Mouse (Mus musculus) spleen, adult 2 months (tissue): Measurements from ENCODE around the gene Rps18. TPM values are rescaled to one million over a fixed set of nuclear protein-coding genes. Genes with fewer than 3 reads are reported as not detected.

Source experiments
- DNase-seq, 2 experiments: peaks; one replicate each; pipeline versions ENCODE4 v3.0.0 to v3.0.0-alpha.2; 2012 to 2021; ENCODE audit warnings: low spot score in 2 of 2, low read depth in 1 of 2
- H3K27ac ChIP-seq: fragments of 200-500 bp; 2 replicates; pipeline ENCODE4 v1.5.1; 2012; ENCODE audit warnings: low read length, inconsistent platforms; ENCODE audit not compliant: insufficient read depth
- H3K27me3 ChIP-seq: fragments of 200-500 bp; 2 replicates; pipeline ENCODE4 v1.6.1; 2012; ENCODE audit warnings: mild to moderate bottlenecking, moderate library complexity, low read length, inconsistent platforms; ENCODE audit not compliant: control insufficient read depth, insufficient read depth
- H3K36me3 ChIP-seq: fragments of 200-500 bp; 2 replicates; pipeline ENCODE4 v1.6.1; 2012; ENCODE audit warnings: mild to moderate bottlenecking, low read length, inconsistent platforms; ENCODE audit not compliant: control insufficient read depth, insufficient read depth
- H3K4me1 ChIP-seq: fragments of 200-500 bp; 2 replicates; pipeline ENCODE4 v1.6.1; 2011; ENCODE audit warnings: inconsistent platforms; ENCODE audit not compliant: control insufficient read depth, insufficient read depth, insufficient read length
- H3K4me3 ChIP-seq: fragments of 200-500 bp; 2 replicates; pipeline ENCODE4 v1.5.1; 2011; ENCODE audit warnings: mild to moderate bottlenecking, inconsistent platforms; ENCODE audit not compliant: insufficient read depth, insufficient read length; ENCODE audit errors: extremely low read depth
- CTCF ChIP-seq: fragments of 200-500 bp; IDR thresholded peaks from 2 replicates; pipeline ENCODE4 v1.5.1; 2011; ENCODE audit warnings: mild to moderate bottlenecking, inconsistent platforms; ENCODE audit not compliant: insufficient read depth, insufficient read length, insufficient replicate concordance; ENCODE audit errors: extremely low read depth
- POLR2A ChIP-seq: fragments of 200-500 bp; IDR thresholded peaks from 2 replicates; pipeline ENCODE4 v1.6.1; 2011; ENCODE audit warnings: low read depth, low read length, inconsistent platforms
- WGBS: fragments of 180-500 bp; shearing (Covaris S2); methylation state at CpG from one replicate; pipeline ENCODE4 v1.1.7; 2018; 5-methylcytosine and 5-hydroxymethylcytosine counted together
- polyA plus RNA-seq: library from polyadenylated mRNA; depleted of rRNA; stranded (reverse); fragments of >200 nt; gene quantifications from 2 replicates; pipeline ENCODE4 v1.2.3, GENCODE M21; 2012

Gene Rps18
- polyA plus RNA-seq, 1 experiment: 476 TPM

DNA sequence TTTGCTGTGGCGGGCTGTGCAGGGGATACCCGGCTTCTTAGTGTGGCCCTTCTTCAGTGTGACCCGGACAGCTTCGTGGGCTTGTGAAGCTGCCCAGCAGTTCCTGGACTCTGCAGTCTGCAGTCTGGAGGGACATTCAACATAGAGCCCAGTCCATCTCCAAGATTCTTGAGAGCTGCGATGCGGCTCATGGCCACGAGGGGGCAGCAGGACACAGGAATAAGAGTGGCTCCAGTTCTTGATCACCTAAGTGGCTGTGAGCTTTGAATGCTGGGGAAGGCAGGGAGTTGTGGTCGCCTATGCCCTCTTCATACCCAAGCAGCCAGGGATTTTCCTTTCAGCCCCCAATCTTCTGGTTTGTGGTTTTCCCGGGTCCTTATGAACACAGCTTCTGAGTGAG is 12.7 kb upstream of the Rps18 start:
- H3K4me1 ChIP-seq: no peaks in the 10 kb centered on the region
- H3K27me3 ChIP-seq: no peaks in the 10 kb centered on the region
- peak; percentile 69 to 73 for DNase-seq
- TF ChIP-seq POLR2A: no peak
- TF ChIP-seq CTCF: peak; percentile 93
- peaks cover 8% of the 10 kb centered on the region for H3K36me3 ChIP-seq
- H3K27ac ChIP-seq: no peak overlapping the region
- H3K4me3 ChIP-seq: no peak overlapping the region
- WGBS: 2% methylated on average over 9 of the region's 9 CpGs

DNA sequence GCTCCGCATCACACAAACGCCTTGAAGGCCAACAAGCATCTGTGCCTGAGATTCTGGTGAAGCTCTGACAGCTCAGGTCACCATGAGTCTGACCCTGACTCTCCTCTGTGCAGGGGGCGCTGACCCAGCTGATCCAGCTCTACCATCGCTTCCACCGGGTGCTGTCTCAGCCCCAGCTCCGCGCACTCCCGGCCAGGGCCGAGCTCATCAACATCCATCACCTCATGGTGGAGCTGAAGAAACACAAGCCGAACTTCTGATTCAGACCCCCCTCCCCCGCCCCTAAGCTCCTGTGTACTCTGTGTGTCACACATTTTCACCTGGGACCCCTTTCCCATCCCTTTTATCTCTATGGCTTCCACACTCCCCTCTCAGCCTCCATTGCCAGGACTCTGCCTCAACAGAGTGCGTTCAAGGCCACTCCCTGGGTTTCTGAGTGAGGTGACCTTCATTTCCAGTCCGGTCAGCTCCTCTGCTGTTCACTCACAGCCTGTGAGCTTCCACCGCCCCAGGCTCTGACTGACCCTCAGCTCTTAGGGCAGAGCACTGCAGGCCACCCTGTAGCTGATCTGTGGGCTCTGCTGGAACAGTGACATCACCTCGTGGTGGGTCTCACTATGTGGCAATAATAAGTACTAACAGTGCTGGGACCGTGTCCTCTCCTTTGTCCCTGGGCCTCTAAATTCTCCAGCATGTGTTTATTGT is 10.2 kb upstream of the Rps18 start:
- Histone ChIP-seq H3K4me3 (no peak overlapping the region), H3K27me3 (no peaks in the 10 kb centered on the region), H3K27ac (no peak overlapping the region), H3K4me1 (no peaks in the 10 kb centered on the region), H3K36me3 (peaks cover 22% of the 10 kb centered on the region)
- no peak for DNase-seq
- TF ChIP-seq CTCF (no peak), POLR2A (no peak)
- 93% methylated on average over 16 of the region's 16 CpGs for WGBS

DNA sequence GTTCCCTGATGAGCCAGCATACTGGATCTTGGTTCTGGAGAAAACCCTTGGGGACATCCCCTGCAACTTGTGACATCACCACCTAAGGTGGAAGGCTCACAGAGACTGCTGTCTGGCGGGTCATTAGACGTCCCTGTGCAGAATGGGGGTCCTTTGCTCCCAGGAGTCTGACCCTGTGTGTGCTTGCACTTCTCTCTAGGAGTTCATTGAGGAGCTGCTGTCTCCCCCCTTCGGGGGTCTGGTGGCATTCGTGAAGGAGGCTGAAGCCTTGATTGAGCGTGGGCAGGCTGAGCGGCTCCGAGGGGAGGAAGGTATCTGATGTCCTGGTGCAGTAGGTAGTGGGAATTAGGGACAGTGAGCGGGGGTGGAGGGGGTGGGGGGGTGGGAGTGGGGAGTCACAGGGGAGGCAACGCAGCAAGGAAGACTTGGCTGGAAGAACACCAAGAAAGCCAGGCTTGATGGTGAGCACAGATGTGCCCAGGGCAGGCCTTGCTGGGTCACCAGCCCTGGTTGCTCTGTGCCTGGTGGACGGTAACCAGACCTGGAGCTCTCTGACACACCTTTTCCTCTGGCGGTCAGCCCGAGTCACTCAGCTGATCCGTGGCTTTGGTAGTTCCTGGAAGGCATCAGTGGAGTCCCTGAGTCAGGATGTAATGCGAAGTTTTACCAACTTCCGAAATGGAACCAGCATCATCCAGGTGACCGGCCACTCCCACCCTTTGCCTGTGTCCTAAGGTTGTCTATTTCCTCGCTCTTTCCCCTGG is 9.5 kb upstream of the Rps18 start:
- H3K27me3 ChIP-seq: no peaks in the 10 kb centered on the region
- WGBS: 92% methylated on average over 17 of the region's 17 CpGs
- no peak for DNase-seq
- no peak for TF ChIP-seq POLR2A
- TF ChIP-seq CTCF: no peak
- H3K36me3 ChIP-seq: peaks cover 26% of the 10 kb centered on the region
- no peak overlapping the region for H3K27ac ChIP-seq
- no peaks in the 10 kb centered on the region for H3K4me1 ChIP-seq
- no peak overlapping the region for H3K4me3 ChIP-seq

DNA sequence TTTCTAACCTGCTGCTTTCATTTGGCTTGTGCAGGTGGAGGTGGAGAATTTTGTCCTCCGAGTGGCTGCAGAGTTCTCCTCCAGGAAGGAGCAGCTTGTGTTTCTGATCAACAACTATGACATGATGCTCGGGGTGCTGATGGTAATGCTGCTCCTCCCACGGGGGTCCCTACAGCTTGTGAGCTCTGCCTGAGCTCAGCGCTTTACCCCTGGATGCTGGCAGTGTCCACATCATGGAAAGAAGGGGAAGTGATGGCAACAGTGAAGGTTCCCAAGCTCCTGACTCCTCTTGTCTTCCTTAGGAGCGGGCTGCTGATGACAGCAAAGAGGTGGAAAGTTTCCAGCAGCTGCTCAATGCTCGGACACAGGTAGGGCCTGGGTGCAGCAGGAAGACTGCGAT is 7.1 kb upstream of the Rps18 start:
- no peaks in the 10 kb centered on the region for H3K27me3 ChIP-seq
- peaks cover 40% of the 10 kb centered on the region for H3K36me3 ChIP-seq
- no peak for DNase-seq
- WGBS: 97% methylated on average over 7 of the region's 7 CpGs
- no peak overlapping the region for H3K27ac ChIP-seq
- no peak overlapping the region for H3K4me3 ChIP-seq
- no peaks in the 10 kb centered on the region for H3K4me1 ChIP-seq
- TF ChIP-seq CTCF: no peak
- no peak for TF ChIP-seq POLR2A

DNA sequence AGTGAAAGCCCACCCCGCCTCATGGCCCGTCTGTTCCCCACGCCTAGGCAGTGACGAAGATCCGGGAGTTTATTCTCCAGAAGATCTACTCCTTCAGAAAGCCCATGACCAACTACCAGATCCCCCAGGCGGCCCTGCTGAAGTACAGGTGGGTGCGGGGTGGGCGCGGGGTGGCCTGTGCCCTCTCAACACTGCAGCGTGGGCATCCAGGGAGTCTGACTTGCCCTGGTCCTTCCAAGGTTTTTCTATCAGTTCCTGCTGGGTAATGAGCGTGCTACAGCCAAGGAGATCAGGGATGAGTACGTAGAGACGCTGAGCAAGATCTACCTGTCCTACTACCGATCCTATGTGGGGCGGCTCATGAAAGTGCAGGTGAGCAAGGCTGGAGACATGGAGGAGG is 4.1 kb upstream of the Rps18 start:
- H3K4me3 ChIP-seq: no peak overlapping the region
- no peak for TF ChIP-seq CTCF
- no peak for TF ChIP-seq POLR2A
- WGBS: 96% methylated on average over 15 of the region's 15 CpGs
- no peaks in the 10 kb centered on the region for H3K4me1 ChIP-seq
- no peak for DNase-seq
- H3K36me3 ChIP-seq: peaks cover 33% of the 10 kb centered on the region
- H3K27ac ChIP-seq: no peak overlapping the region
- no peaks in the 10 kb centered on the region for H3K27me3 ChIP-seq

DNA sequence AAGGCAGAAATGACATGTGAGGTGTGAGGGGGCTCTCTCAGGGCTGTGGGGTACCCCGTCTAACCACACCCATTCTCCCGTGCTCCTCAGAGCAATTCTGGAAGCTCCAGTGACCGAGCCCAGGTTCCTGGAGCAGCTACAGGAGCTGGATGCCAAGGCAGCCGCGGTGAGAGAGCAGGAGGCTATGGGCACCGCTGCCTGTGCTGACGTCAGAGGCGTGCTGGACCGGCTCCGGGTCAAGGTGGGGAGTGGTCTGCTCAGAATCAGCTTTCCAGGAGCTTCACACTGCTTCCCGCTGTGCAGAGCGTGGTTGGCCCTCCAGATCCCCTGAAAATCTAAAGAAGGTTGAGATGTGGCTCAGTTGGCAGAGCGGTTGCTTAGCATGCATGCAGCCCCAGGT is 3.3 kb upstream of the Rps18 start:
- H3K4me1 ChIP-seq: no peaks in the 10 kb centered on the region
- WGBS: 96% methylated on average over 13 of the region's 13 CpGs
- no peaks in the 10 kb centered on the region for H3K27me3 ChIP-seq
- peaks cover 33% of the 10 kb centered on the region for H3K36me3 ChIP-seq
- H3K27ac ChIP-seq: no peak overlapping the region
- TF ChIP-seq POLR2A (no peak), CTCF (no peak)
- no peak for DNase-seq
- no peak overlapping the region for H3K4me3 ChIP-seq

DNA sequence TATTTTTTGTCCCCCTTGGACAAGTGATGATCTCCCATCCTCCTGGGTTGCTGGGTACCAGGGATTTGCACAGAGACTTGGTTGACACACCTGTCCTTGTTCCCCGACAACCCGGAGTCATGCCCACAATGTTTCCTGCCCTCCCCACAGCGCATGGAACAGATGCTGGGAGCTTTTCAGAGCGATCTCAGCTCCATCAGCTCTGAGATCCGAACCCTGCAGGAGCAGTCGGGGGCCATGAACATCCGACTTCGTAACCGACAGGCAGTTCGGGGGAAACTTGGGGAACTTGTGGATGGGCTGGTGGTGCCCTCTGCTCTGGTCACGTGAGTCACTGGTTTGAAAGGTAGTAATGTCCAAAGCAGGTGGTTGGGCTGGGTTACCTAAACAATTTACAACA is 2.6 kb upstream of the Rps18 start:
- WGBS: 98% methylated on average over 11 of the region's 11 CpGs
- Histone ChIP-seq H3K36me3 (peaks cover 33% of the 10 kb centered on the region), H3K4me1 (no peaks in the 10 kb centered on the region), H3K27ac (no peak overlapping the region), H3K27me3 (no peaks in the 10 kb centered on the region), H3K4me3 (no peak overlapping the region)
- no peak for DNase-seq
- TF ChIP-seq POLR2A: no peak
- no peak for TF ChIP-seq CTCF
